Mouse (Mus musculus) layer of hippocampus, postnatal 36 days (tissue): ENCODE data around the gene Tmem211. TPM values are rescaled to one million over a fixed set of nuclear protein-coding genes. Genes with fewer than 3 reads are reported as not detected.

Experiments used
- DNase-seq, 2 experiments: peaks; one replicate each; pipeline ENCODE4 v3.0.0; 2022
- total RNA-seq, 2 experiments: library from RNA; stranded (reverse); gene quantifications; 2 replicates each; pipeline ENCODE4 v1.2.3; 2021

The Tmem211 gene
- total RNA-seq, 2 experiments from 2014 or later, result not detected

- no peak for DNase-seq
Observed at GRCm38 (mm10) chr5:113280138-113280856, 53.6 kb downstream of the Tmem211 start.

- DNase-seq, result no peak
Observed at GRCm38 (mm10) chr5:113281557-113281956, 54.8 kb downstream of the Tmem211 start.

GRCm38 (mm10) chr5:113283726-113284125 lies 57.0 kb downstream of the Tmem211 start:
- no peak for DNase-seq

GRCm38 (mm10) chr5:113285541-113285940 lies 58.8 kb downstream of the Tmem211 start:
- DNase-seq, result no peak

GRCm38 (mm10) chr5:113286048-113286447 lies 59.3 kb downstream of the Tmem211 start:
- no peak for DNase-seq

- peak; percentile 53 to 72 for DNase-seq
Observed at GRCm38 (mm10) chr5:113286591-113287520, 60.1 kb downstream of the Tmem211 start.

GRCm38 (mm10) chr5:113287762-113288161 lies 61.1 kb downstream of the Tmem211 start:
- no peak for DNase-seq

GRCm38 (mm10) chr5:113288490-113288889 lies 61.8 kb downstream of the Tmem211 start:
- DNase-seq, result no peak

Other genes starting within 250 kb of the Tmem211 start
- 10 to 100 TPM; 74.5 to 80.8 TPM for gene Grk3, start 211.1 kb upstream of the Tmem211 start, total RNA-seq
- gene Crybb2, start 156.8 kb upstream of the Tmem211 start, total RNA-seq, result not detected
- 1 to 10 TPM; 1.6 to 3.3 TPM for gene Crybb3, start 145.3 kb upstream of the Tmem211 start, total RNA-seq
- 10 to 100 TPM; 62.4 to 66.1 TPM for gene 2900026A02Rik, start 5.7 kb upstream of the Tmem211 start, total RNA-seq
- gene Sgsm1, start 83.9 kb downstream of the Tmem211 start, total RNA-seq, result 10 to 100 TPM; 86.9 to 88.3 TPM
- gene Aym1, start 130.4 kb downstream of the Tmem211 start, total RNA-seq, result not detected